Mouse (Mus musculus) stomach, postnatal 0 days (tissue): ENCODE results near the gene Phkg2.

Source experiments
- CTCF ChIP-seq: IDR thresholded peaks from 2 replicates; pipeline ENCODE4 v1.5.1; 2016; ENCODE audit warnings: antibody characterized with exemption, low read depth, mild to moderate bottlenecking, moderate library complexity
- EP300 ChIP-seq: optimal IDR thresholded peaks from 2 replicates; pipeline ENCODE3; 2016; ENCODE audit warnings: antibody characterized with exemption

DNA sequence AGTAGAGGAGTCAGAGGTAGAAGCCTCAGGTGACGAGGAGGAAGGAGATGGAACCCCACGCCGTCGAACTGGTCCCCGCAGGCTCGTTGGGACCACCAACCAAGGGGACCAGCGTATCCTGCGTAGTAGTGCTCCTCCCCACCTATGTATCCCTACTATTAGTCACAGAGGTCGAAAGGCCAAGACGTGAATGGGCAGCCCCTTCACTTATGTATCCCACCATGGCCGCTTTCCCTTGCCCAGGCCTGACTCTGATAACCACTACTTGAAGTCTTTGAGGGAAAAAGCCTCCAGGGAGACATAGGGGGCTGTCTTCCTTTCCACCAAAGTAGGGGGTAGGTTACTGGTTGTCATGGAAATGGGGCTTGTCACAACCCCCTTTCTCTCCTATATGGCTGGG, 12.6 kb upstream of the Phkg2 start:
- TF ChIP-seq CTCF (no peak), EP300 (no peak)
